ENCODE assay signal across 8 mouse cellular contexts in the genomic region with DNA sequence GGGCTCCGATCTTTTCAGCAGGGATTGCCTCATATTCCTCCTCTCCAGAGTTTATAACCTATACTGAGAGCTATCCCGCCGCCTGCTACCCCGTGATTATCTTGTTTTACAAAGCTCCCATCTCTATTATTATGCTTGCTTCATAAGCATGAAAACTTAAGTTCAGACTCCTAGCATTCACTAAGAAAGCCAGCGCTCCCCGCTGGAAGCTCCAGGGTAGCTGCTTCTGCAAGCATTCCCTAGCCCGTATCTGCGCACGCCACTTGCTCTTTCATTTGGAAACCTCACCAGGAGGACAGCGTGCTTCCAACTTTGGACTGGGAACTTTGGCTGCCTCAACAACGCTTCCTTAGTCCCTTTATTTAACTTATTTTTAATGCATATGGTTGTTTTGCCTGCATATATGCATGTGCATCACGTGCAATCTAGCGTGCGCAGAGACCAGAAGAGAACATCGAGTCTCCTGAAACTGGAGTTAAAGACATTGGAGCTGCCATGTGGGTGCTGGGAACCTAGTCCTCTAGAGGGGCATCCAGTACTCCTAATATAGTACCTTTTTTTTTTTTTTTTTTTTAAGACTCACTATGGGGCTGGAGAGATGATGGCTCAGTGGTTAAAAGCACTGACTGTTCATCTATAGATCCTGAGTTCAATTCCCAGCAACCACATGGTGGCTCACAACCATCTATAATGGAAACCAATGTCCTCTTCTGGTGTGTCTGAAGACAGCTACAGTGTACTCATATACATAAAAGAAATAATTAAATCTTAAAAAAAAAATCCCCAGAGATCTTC. TPM values are rescaled to one million over a fixed set of nuclear protein-coding genes. Genes with fewer than 3 reads are reported as not detected.
A peak's percentile ranks its signal among the peaks of the same experiment; 100 is the strongest.
DNase-seq lines count a peak whose midpoint lies in the region; ATAC-seq and TF ChIP-seq lines count a peak whose summit lies in the region.

No protein-coding gene starts in this region.

- 5% methylated on average over 15 of the region's 15 CpGs for WGBS in liver, postnatal 0 days (ENCODE audit: insufficient replicate concordance)
- WGBS in neural tube, embryonic 13.5 days, result 3% methylated on average over 15 of the region's 15 CpGs

- H3K4me3 ChIP-seq in ES-Bruce4 (ENCODE audit: low read depth, low read length), result peak overlapping the region; percentile 84
- peak overlapping the region; percentile 60 for H3K4me3 ChIP-seq in liver, postnatal 0 days (ENCODE audit: low read depth, low read length)
- H3K4me3 ChIP-seq in neural tube, embryonic 13.5 days, result peak overlapping the region; percentile 50

- no peaks in the 10 kb centered on the region for H3K4me1 ChIP-seq in ES-Bruce4 (ENCODE audit: control insufficient read depth, insufficient read depth, low read length)
- peaks cover 28% of the 10 kb centered on the region for H3K4me1 ChIP-seq in liver, postnatal 0 days (ENCODE audit: insufficient read depth)
- H3K4me1 ChIP-seq in neural tube, embryonic 13.5 days (replicated peaks), result peaks cover 30% of the 10 kb centered on the region

- intact Hi-C loops in heart, postnatal 10 days (cut with DNase I), result loop anchor here (5.0 to 10.0 kb wide), 3 partner anchors 173 to 363 kb away; partner anchors contain the start of genes Ppox and Usp21

- no peak for TF ChIP-seq EP300 in ES-Bruce4 (IDR thresholded peaks at IDR 0.05; ENCODE audit: insufficient read depth, low read depth, low read length)
- TF ChIP-seq EP300 in liver, postnatal 0 days (IDR thresholded peaks at IDR 0.05; ENCODE audit: low read depth), result no peak

- no peak for TF ChIP-seq CTCF in ES-Bruce4 (IDR thresholded peaks at IDR 0.05; ENCODE audit: low read depth, low read length)
- TF ChIP-seq CTCF in liver, postnatal 0 days (IDR thresholded peaks at IDR 0.05; ENCODE audit: low read depth), result no peak

- TF ChIP-seq POLR2A in ES-Bruce4 (IDR thresholded peaks at IDR 0.05; ENCODE audit: insufficient read depth, low read length), result no peak

- peak overlapping the region; percentile 72 for H3K9ac ChIP-seq in ES-Bruce4 (ENCODE audit: low read depth, poor library complexity, severe bottlenecking)
- peak overlapping the region; percentile 60 for H3K9ac ChIP-seq in liver, postnatal 0 days (replicated peaks)
- H3K9ac ChIP-seq in neural tube, embryonic 13.5 days, result peak overlapping the region; percentile 59

- H3K27ac ChIP-seq in ES-Bruce4 (ENCODE audit: insufficient read depth, low read length), result peak overlapping the region; percentile 46; the same call in 1 of the 2 replicates
- H3K27ac ChIP-seq in liver, postnatal 0 days (ENCODE audit: low read depth), result peak overlapping the region; percentile 71
- peak overlapping the region; percentile 86 for H3K27ac ChIP-seq in neural tube, embryonic 13.5 days (replicated peaks)

- peak; percentile 74 to 78 for DNase-seq in adrenal gland, postnatal 36 days
- peak; percentile 6 for DNase-seq in fibroblast of lung, adult 2 months (ENCODE audit: low read depth)
- DNase-seq in heart, postnatal 10 days, result peak; percentile 63 to 74
- peak; percentile 71 for DNase-seq in kidney, postnatal 14 days
- DNase-seq in liver, postnatal 0 days, result peak; percentile 50
- peak; percentile 47 to 48 for DNase-seq in urinary bladder, postnatal 36 days (ENCODE audit: low spot score in 2 of 2)

- no peaks in the 10 kb centered on the region for H3K27me3 ChIP-seq in ES-Bruce4 (ENCODE audit: control insufficient read depth, insufficient read depth, low read length, poor library complexity, severe bottlenecking)
- H3K27me3 ChIP-seq in liver, postnatal 0 days (ENCODE audit: insufficient read depth, low read length), result no peaks in the 10 kb centered on the region
- H3K27me3 ChIP-seq in neural tube, embryonic 13.5 days, result no peaks in the 10 kb centered on the region

- H3K9me3 ChIP-seq in ES-Bruce4 (replicated peaks; ENCODE audit: control insufficient read depth, insufficient read depth, low read length, poor library complexity, severe bottlenecking), result no peaks in the 10 kb centered on the region
- H3K9me3 ChIP-seq in liver, postnatal 0 days (ENCODE audit: low read length), result no peaks in the 10 kb centered on the region
- H3K9me3 ChIP-seq in neural tube, embryonic 13.5 days, result no peaks in the 10 kb centered on the region

- H3K4me2 ChIP-seq in liver, postnatal 0 days (ENCODE audit: low read depth, low read length), result peak overlapping the region; percentile 83
- H3K4me2 ChIP-seq in neural tube, embryonic 13.5 days, result peak overlapping the region; percentile 71

- ATAC-seq in liver, postnatal 0 days, result no peak
- ATAC-seq in neural tube, embryonic 13.5 days (ENCODE audit: low read depth), result no peak

- no peaks in the 10 kb centered on the region for H3K36me3 ChIP-seq in ES-Bruce4 (ENCODE audit: control insufficient read depth, insufficient read depth, low read length, poor library complexity, severe bottlenecking)
- no peaks in the 10 kb centered on the region for H3K36me3 ChIP-seq in liver, postnatal 0 days (replicated peaks; ENCODE audit: insufficient read depth, low read length)
- H3K36me3 ChIP-seq in neural tube, embryonic 13.5 days, result no peaks in the 10 kb centered on the region

RNA-seq across cellular contexts. Expression of gene Cfap126, which starts 1.7 kb away (rescaled TPM):
- polyA plus RNA-seq in ES-Bruce4 (2011; ENCODE audit: insufficient read depth, insufficient read length, low read depth, missing spikeins), result 6.4 and 7.5 TPM in 2 replicates
- 1 to 10 TPM; 1.9 to 2.6 TPM for total RNA-seq in adrenal gland, postnatal 36 days (2021)
- 1 to 10 TPM in 1 of 2 experiments, under 1 TPM in 1; 0.67 to 1.6 TPM for total RNA-seq in heart, postnatal 10 days (2021)
- polyA plus RNA-seq in liver, postnatal 0 days (2015; fragmentation: Nextera tagmentation; extraction: Ambion mirVana), result 0.90 and 1.5 TPM in 2 replicates
- 2.8 and 2.9 TPM in 2 replicates for polyA plus RNA-seq in neural tube, embryonic 13.5 days (2015; fragmentation: Nextera tagmentation; extraction: Ambion mirVana)

RNA-seq across cellular contexts. Expression of gene Sdhc, which starts 38.4 kb away (rescaled TPM):
- 273 and 285 TPM in 2 replicates for polyA plus RNA-seq in ES-Bruce4 (2011; ENCODE audit: insufficient read depth, insufficient read length, low read depth, missing spikeins)
- 100 to 1,000 TPM; 438 to 454 TPM for total RNA-seq in adrenal gland, postnatal 36 days (2021)
- 1,000 to 10,000 TPM in 1 of 2 experiments, 100 to 1,000 TPM in 1; 973 to 1,003 TPM for total RNA-seq in heart, postnatal 10 days (2021)
- polyA plus RNA-seq in liver, postnatal 0 days (2015; fragmentation: Nextera tagmentation; extraction: Ambion mirVana), result 207 and 212 TPM in 2 replicates
- 278 and 279 TPM in 2 replicates for polyA plus RNA-seq in neural tube, embryonic 13.5 days (2015; fragmentation: Nextera tagmentation; extraction: Ambion mirVana)

RNA-seq across cellular contexts. Expression of gene Mpz, which starts 38.5 kb away (rescaled TPM):
- polyA plus RNA-seq in ES-Bruce4 (2011; ENCODE audit: insufficient read depth, insufficient read length, low read depth, missing spikeins), result 1.1 and 1.3 TPM in 2 replicates
- 1 to 10 TPM; 1.5 to 1.6 TPM for total RNA-seq in adrenal gland, postnatal 36 days (2021)
- 10 to 100 TPM; 11.0 to 18.1 TPM for total RNA-seq in heart, postnatal 10 days (2021)
- polyA plus RNA-seq in liver, postnatal 0 days (2015; fragmentation: Nextera tagmentation; extraction: Ambion mirVana), result 0.05 and 0.12 TPM in 2 replicates
- 20.7 and 25.7 TPM in 2 replicates for polyA plus RNA-seq in neural tube, embryonic 13.5 days (2015; fragmentation: Nextera tagmentation; extraction: Ambion mirVana)

RNA-seq across cellular contexts. Expression of gene Fcgr3, which starts 47.2 kb away (rescaled TPM):
- polyA plus RNA-seq in ES-Bruce4 (2011; ENCODE audit: insufficient read depth, insufficient read length, low read depth, missing spikeins), result 0.78 and 0.87 TPM in 2 replicates
- total RNA-seq in adrenal gland, postnatal 36 days (2021), result 10 to 100 TPM; 10.9 to 19.5 TPM
- total RNA-seq in heart, postnatal 10 days (2021), result 1 to 10 TPM; 7.4 to 8.9 TPM
- 40.3 and 41.8 TPM in 2 replicates for polyA plus RNA-seq in liver, postnatal 0 days (2015; fragmentation: Nextera tagmentation; extraction: Ambion mirVana)
- polyA plus RNA-seq in neural tube, embryonic 13.5 days (2015; fragmentation: Nextera tagmentation; extraction: Ambion mirVana), result 9.0 and 10.9 TPM in 2 replicates

Comparison
In these comparisons a context has a peak if more than half of its experiments do, and no peak if none do; other contexts are left out.
1. DNase-seq: peak in every context shown above with its lines; median percentile 76 in adrenal gland, postnatal 36 days; 71 in kidney, postnatal 14 days; 68 in heart, postnatal 10 days; 50 in liver, postnatal 0 days; 48 in urinary bladder, postnatal 36 days; 6 in fibroblast of lung, adult 2 months.